In the genomic region with DNA sequence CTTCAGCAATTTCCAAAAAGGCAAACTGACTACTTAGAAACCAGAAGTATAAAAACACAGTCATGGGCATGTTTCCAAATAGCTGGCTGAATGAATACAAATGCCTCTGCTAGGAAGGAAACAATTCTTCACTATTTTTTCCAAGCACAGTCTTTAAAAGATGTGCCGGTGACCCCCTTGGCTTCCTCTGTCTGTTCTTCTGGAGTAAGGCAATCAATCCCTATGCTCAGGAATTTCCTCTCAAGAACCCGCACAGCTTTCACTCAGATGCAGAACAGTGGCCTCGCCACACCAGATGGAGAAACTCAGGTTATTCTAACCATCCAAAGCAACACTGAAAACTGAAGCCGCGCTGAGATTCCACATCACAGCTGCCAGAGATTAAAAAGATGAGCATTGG, we compare ENCODE assay signal across 15 mouse cellular contexts.
DNase-seq lines count a peak whose midpoint lies in the region; ATAC-seq lines count a peak whose summit lies in the region.
"Had no signal": no experiment of that assay in that cellular context is flagged by ENCODE, and none has a peak within 500 bp of the region (broad histone marks: within the 10 kb centered on the region; RNA-seq: fewer than 3 reads in every experiment).

No protein-coding gene starts in this region.

- no peak overlapping the region for H3K4me2 ChIP-seq in stomach, embryonic 16.5 days (ENCODE audit: low read depth, low read length)
- H3K4me2 ChIP-seq: heart, embryonic 13.5 days; hindbrain, embryonic 15.5 days had no signal

- H3K36me3 ChIP-seq in stomach, embryonic 16.5 days (ENCODE audit: control insufficient read depth, insufficient read depth, low read length), result no peaks in the 10 kb centered on the region
- H3K36me3 ChIP-seq: heart, embryonic 13.5 days; hindbrain, embryonic 15.5 days had no signal

- no peaks in the 10 kb centered on the region for H3K27me3 ChIP-seq in stomach, embryonic 16.5 days (ENCODE audit: control insufficient read depth, insufficient read depth, low read length)
- H3K27me3 ChIP-seq: CH12.LX; heart, embryonic 13.5 days; hindbrain, embryonic 15.5 days had no signal

- H3K4me1 ChIP-seq in stomach, embryonic 16.5 days (ENCODE audit: control insufficient read depth, insufficient read depth, low read length), result no peaks in the 10 kb centered on the region
- H3K4me1 ChIP-seq: heart, embryonic 13.5 days had no signal

- intact Hi-C loops in heart, postnatal 14 days (cut with DNase I), result no loop called here

- 0 out of 2 replicates have a peak, but pooled peaks have one; percentile 10 for ATAC-seq in stomach, embryonic 16.5 days (ENCODE audit: insufficient read depth, low FRiP score)
- ATAC-seq in megakaryocyte progenitor cell, adult 5-6 weeks (replicated peaks; ENCODE audit: poor library complexity), result no peak

- H3K27ac ChIP-seq in stomach, embryonic 16.5 days (ENCODE audit: low read length), result no peak overlapping the region
- H3K27ac ChIP-seq: heart, embryonic 13.5 days; hindbrain, embryonic 15.5 days had no signal

- peak; percentile 36 for DNase-seq in heart, adult 11 months
- no peak for DNase-seq in heart, postnatal 14 days
- peak; percentile 37 for DNase-seq in right cerebral cortex, adult 18-20 months
- DNase-seq in right cerebral cortex, postnatal 4 days, result no peak
- DNase-seq in forelimb bud, embryonic 11.5 days (ENCODE audit: low read depth, low spot score), result peak; percentile 17
- DNase-seq: adrenal gland, postnatal 25 days; cerebellum, adult 11 months; gastrocnemius, postnatal 10 days; layer of hippocampus, postnatal 36 days; lung, postnatal 14 days had no signal

- no peak overlapping the region for H3K9ac ChIP-seq in stomach, embryonic 16.5 days (ENCODE audit: low read length)
- H3K9ac ChIP-seq: heart, embryonic 13.5 days; hindbrain, embryonic 15.5 days had no signal

- H3K4me3 ChIP-seq in stomach, embryonic 16.5 days (replicated peaks; ENCODE audit: low read length), result no peak overlapping the region
- H3K4me3 ChIP-seq: heart, embryonic 13.5 days; hindbrain, embryonic 15.5 days had no signal

- 22% methylated on average over 5 of the region's 5 CpGs for WGBS in stomach, embryonic 16.5 days

- H3K9me3 ChIP-seq in stomach, embryonic 16.5 days (replicated peaks; ENCODE audit: control insufficient read depth, low read length), result no peaks in the 10 kb centered on the region
- H3K9me3 ChIP-seq: heart, embryonic 13.5 days; hindbrain, embryonic 15.5 days had no signal

Comparison
In these comparisons a context has a peak if more than half of its experiments do, and no peak if none do; other contexts are left out.
1. DNase-seq: peak in heart, adult 11 months (single experiment), right cerebral cortex, adult 18-20 months (single experiment) and forelimb bud, embryonic 11.5 days (single experiment); none in heart, postnatal 14 days (0 of 2) and right cerebral cortex, postnatal 4 days (single experiment).